Mouse (Mus musculus) hindbrain, embryonic 12.5 days (tissue): Measurements from ENCODE around the gene Ccrl2. TPM values are rescaled to one million over a fixed set of nuclear protein-coding genes. Genes with fewer than 3 reads are reported as not detected.

Experiments used
- ATAC-seq: fragments of 200-750 bp; cut with Nextera tagmentation; 2 replicates; pipeline ENCODE4 v1.8.0; 2017; ENCODE audit warnings: moderate TSS enrichment; ENCODE audit not compliant: low FRiP score
- H3K27ac ChIP-seq: fragments of 300-500 bp; sonication (generic); 2 replicates; pipeline ENCODE4 v1.5.1; 2016; ENCODE audit warnings: mild to moderate bottlenecking
- H3K27me3 ChIP-seq: fragments of 300-500 bp; sonication (generic); 2 replicates; pipeline ENCODE4 v1.6.1; 2016; ENCODE audit warnings: mild to moderate bottlenecking
- H3K36me3 ChIP-seq: fragments of 300-500 bp; sonication (generic); 2 replicates; pipeline ENCODE4 v1.6.1; 2016; ENCODE audit warnings: mild to moderate bottlenecking
- H3K4me1 ChIP-seq: fragments of 300-500 bp; sonication (generic); 2 replicates; pipeline ENCODE4 v1.6.1; 2016
- H3K4me2 ChIP-seq: fragments of 300-500 bp; sonication (generic); replicated peaks from 2 replicates; pipeline ENCODE4 v1.6.1; 2016; ENCODE audit warnings: mild to moderate bottlenecking
- H3K4me3 ChIP-seq: fragments of 300-500 bp; sonication (generic); 2 replicates; pipeline ENCODE4 v1.5.1; 2016; ENCODE audit warnings: mild to moderate bottlenecking
- H3K9ac ChIP-seq: fragments of 300-500 bp; sonication (generic); 2 replicates; pipeline ENCODE4 v1.6.1; 2016; ENCODE audit warnings: mild to moderate bottlenecking, moderate library complexity
- H3K9me3 ChIP-seq: fragments of 300-500 bp; sonication (generic); replicated peaks from 2 replicates; pipeline ENCODE4 v1.6.1; 2016; ENCODE audit warnings: mild to moderate bottlenecking
- WGBS: fragments of 180-500 bp; shearing (Covaris S2); methylation state at CpG from one replicate; pipeline ENCODE4 v1.1.7; 2016; 5-methylcytosine and 5-hydroxymethylcytosine counted together
- polyA plus RNA-seq: library from polyadenylated mRNA; unstranded; fragments of >200 nt; fragmentation: Nextera tagmentation; extraction: Ambion mirVana; gene quantifications from 2 replicates; pipeline ENCODE4 v1.2.1, GENCODE M21; 2016

The Ccrl2 gene
- polyA plus RNA-seq, 1 experiment from 2014 or later, result 0.97 TPM

- 0 out of 2 replicates have a peak, but pooled peaks cover 3% of the 10 kb centered on the region for H3K27me3 ChIP-seq
- no peaks in the 10 kb centered on the region for H3K9me3 ChIP-seq
- H3K4me1 ChIP-seq, result peaks cover 7% of the 10 kb centered on the region; the same call in 1 of the 2 replicates
- WGBS, result 28% methylated on average over 3 of the region's 3 CpGs
- no peak overlapping the region for H3K4me3 ChIP-seq
- ATAC-seq, result no peak
- no peaks in the 10 kb centered on the region for H3K36me3 ChIP-seq
- no peak overlapping the region for H3K9ac ChIP-seq
- no peak overlapping the region for H3K4me2 ChIP-seq
- H3K27ac ChIP-seq, result no peak overlapping the region
Measured at GRCm38 (mm10) chr9:111086995-111087606, 29.8 kb upstream of the Ccrl2 start.

- no peak overlapping the region for H3K27ac ChIP-seq
- 71% methylated on average over 6 of the region's 6 CpGs for WGBS
Measured at GRCm38 (mm10) chr9:111086137-111086536, 28.8 kb upstream of the Ccrl2 start.

GRCm38 (mm10) chr9:111085329-111085728, 28.0 kb upstream of the Ccrl2 start:
- no peak overlapping the region for H3K27ac ChIP-seq
- no peak overlapping the region for H3K9ac ChIP-seq
- ATAC-seq, result no peak
- H3K4me2 ChIP-seq, result no peak overlapping the region
- 0 out of 2 replicates have a peak, but pooled peaks cover 3% of the 10 kb centered on the region for H3K27me3 ChIP-seq
- WGBS, result 61% methylated on average over 4 of the region's 4 CpGs
- H3K9me3 ChIP-seq, result no peaks in the 10 kb centered on the region
- H3K36me3 ChIP-seq, result no peaks in the 10 kb centered on the region
- no peak overlapping the region for H3K4me3 ChIP-seq
- peaks cover 7% of the 10 kb centered on the region; the same call in 1 of the 2 replicates for H3K4me1 ChIP-seq

More at GRCm38 (mm10) chr9:111086137-111086536, 28.8 kb upstream of the Ccrl2 start:
- ATAC-seq, result no peak
- Histone ChIP-seq H3K9me3 (no peaks in the 10 kb centered on the region), H3K9ac (no peak overlapping the region), H3K4me2 (no peak overlapping the region), H3K36me3 (no peaks in the 10 kb centered on the region), H3K4me1 (peaks cover 7% of the 10 kb centered on the region; the same call in 1 of the 2 replicates), H3K4me3 (no peak overlapping the region), H3K27me3 (0 out of 2 replicates have a peak, but pooled peaks cover 3% of the 10 kb centered on the region)

DNA sequence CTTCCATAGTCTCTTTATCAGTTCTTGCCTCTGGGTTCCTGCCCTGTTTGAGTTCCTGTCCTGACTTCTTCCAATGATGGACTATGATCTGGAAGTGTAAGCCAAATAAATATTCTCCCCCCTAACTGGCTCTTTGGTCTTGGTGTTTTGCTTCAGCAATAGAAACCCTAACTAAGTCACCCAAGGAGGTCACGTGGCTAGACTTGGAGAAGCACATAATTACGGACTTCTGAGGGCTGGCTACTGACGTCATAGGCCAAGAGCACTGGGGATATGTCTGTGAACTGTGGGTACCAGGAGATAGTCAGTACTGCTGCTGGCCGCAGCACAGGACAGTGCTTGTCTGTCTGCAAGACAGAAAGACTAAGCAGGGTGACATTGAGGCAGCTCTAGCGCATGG, 24.4 kb upstream of the Ccrl2 start:
- WGBS, result 88% methylated on average over 5 of the region's 5 CpGs
- Histone ChIP-seq H3K27ac (no peak overlapping the region), H3K4me3 (no peak overlapping the region), H3K27me3 (0 out of 2 replicates have a peak, but pooled peaks cover 3% of the 10 kb centered on the region), H3K9ac (no peak overlapping the region), H3K4me2 (no peak overlapping the region), H3K36me3 (no peaks in the 10 kb centered on the region), H3K4me1 (no peaks in the 10 kb centered on the region), H3K9me3 (no peaks in the 10 kb centered on the region)
- ATAC-seq, result no peak

DNA sequence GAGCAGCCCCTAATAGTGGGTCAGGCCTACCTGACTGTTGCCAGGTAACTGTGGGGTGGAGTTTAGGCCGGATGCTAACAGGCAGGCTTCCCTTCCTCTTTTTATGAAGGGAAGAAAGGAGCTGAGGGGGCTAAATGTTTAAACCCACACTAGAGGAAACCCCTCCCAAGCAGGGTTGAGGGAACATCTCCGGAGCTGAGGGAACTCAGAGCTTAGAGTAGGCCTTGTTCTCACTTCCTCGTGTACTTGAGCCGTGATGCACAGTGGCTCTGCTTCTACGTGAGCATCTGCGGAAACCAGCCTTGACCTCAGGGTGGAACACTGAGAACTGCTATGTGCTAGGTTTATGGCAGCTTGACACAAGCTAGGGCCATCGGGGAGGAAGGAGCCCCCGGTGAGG, 23.5 kb upstream of the Ccrl2 start:
- H3K4me1 ChIP-seq, result no peaks in the 10 kb centered on the region
- H3K4me3 ChIP-seq, result no peak overlapping the region
- no peak overlapping the region for H3K4me2 ChIP-seq
- no peak overlapping the region for H3K9ac ChIP-seq
- 0 out of 2 replicates have a peak, but pooled peaks cover 3% of the 10 kb centered on the region for H3K27me3 ChIP-seq
- WGBS, result 89% methylated on average over 8 of the region's 8 CpGs
- H3K9me3 ChIP-seq, result no peaks in the 10 kb centered on the region
- H3K27ac ChIP-seq, result no peak overlapping the region
- ATAC-seq, result no peak
- H3K36me3 ChIP-seq, result no peaks in the 10 kb centered on the region

GRCm38 (mm10) chr9:111077745-111078144, 20.4 kb upstream of the Ccrl2 start:
- H3K27me3 ChIP-seq, result no peaks in the 10 kb centered on the region
- H3K9ac ChIP-seq, result no peak overlapping the region
- WGBS, result 67% methylated on average over 5 of the region's 5 CpGs
- no peak overlapping the region for H3K4me3 ChIP-seq
- no peak for ATAC-seq
- H3K9me3 ChIP-seq, result peaks cover 8% of the 10 kb centered on the region
- H3K27ac ChIP-seq, result no peak overlapping the region
- H3K4me2 ChIP-seq, result no peak overlapping the region
- H3K36me3 ChIP-seq, result no peaks in the 10 kb centered on the region
- no peaks in the 10 kb centered on the region for H3K4me1 ChIP-seq

GRCm38 (mm10) chr9:111072971-111073370, 15.7 kb upstream of the Ccrl2 start:
- H3K4me2 ChIP-seq, result no peak overlapping the region
- ATAC-seq, result no peak
- H3K9ac ChIP-seq, result no peak overlapping the region
- no peaks in the 10 kb centered on the region for H3K36me3 ChIP-seq
- peaks cover 8% of the 10 kb centered on the region for H3K9me3 ChIP-seq
- WGBS, result 74% methylated on average over 4 of the region's 4 CpGs
- peaks cover 3% of the 10 kb centered on the region; the same call in 1 of the 2 replicates for H3K4me1 ChIP-seq
- H3K27ac ChIP-seq, result no peak overlapping the region
- H3K4me3 ChIP-seq, result no peak overlapping the region
- no peaks in the 10 kb centered on the region for H3K27me3 ChIP-seq

- no peak for ATAC-seq
- Histone ChIP-seq H3K9me3 (peaks cover 8% of the 10 kb centered on the region), H3K4me1 (peaks cover 3% of the 10 kb centered on the region; the same call in 1 of the 2 replicates), H3K27ac (no peak overlapping the region), H3K4me2 (no peak overlapping the region), H3K4me3 (no peak overlapping the region), H3K36me3 (no peaks in the 10 kb centered on the region), H3K9ac (no peak overlapping the region), H3K27me3 (no peaks in the 10 kb centered on the region)
- WGBS, result 68% methylated on average over 7 of the region's 7 CpGs
Measured at GRCm38 (mm10) chr9:111072175-111072574, 14.9 kb upstream of the Ccrl2 start.

- Histone ChIP-seq H3K4me2 (no peak overlapping the region), H3K9me3 (peaks cover 8% of the 10 kb centered on the region), H3K9ac (no peak overlapping the region), H3K4me1 (peaks cover 3% of the 10 kb centered on the region; the same call in 1 of the 2 replicates), H3K27me3 (no peaks in the 10 kb centered on the region), H3K4me3 (no peak overlapping the region), H3K27ac (no peak overlapping the region), H3K36me3 (no peaks in the 10 kb centered on the region)
- ATAC-seq, result no peak
- 35% methylated on average over 4 of the region's 4 CpGs for WGBS
Measured at GRCm38 (mm10) chr9:111070546-111070961, 13.2 kb upstream of the Ccrl2 start.

DNA sequence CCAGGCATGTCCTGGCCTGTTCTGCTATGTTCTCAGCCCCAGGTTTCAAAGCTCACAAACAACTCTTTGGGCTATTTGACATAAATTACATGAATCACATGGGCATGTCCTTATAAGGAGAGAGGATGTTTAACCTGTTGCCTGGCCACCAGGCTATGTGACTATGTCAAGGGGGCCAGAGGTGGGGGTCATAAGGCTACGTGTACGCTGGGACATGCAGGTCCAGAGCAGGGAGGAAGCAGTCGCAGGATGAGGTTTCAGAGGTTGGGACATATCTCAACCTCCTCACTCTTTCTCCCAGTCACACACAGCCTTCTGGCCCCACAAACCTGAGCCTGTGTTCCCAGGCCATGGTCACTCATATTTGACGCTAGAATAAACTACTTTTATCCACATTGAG, 9.7 kb upstream of the Ccrl2 start:
- no peaks in the 10 kb centered on the region for H3K36me3 ChIP-seq
- no peak overlapping the region for H3K9ac ChIP-seq
- H3K9me3 ChIP-seq, result no peaks in the 10 kb centered on the region
- 92% methylated on average over 4 of the region's 4 CpGs for WGBS
- H3K27me3 ChIP-seq, result no peaks in the 10 kb centered on the region
- H3K4me2 ChIP-seq, result no peak overlapping the region
- peaks cover 3% of the 10 kb centered on the region; the same call in 1 of the 2 replicates for H3K4me1 ChIP-seq
- ATAC-seq, result no peak
- no peak overlapping the region for H3K4me3 ChIP-seq
- H3K27ac ChIP-seq, result no peak overlapping the region

DNA sequence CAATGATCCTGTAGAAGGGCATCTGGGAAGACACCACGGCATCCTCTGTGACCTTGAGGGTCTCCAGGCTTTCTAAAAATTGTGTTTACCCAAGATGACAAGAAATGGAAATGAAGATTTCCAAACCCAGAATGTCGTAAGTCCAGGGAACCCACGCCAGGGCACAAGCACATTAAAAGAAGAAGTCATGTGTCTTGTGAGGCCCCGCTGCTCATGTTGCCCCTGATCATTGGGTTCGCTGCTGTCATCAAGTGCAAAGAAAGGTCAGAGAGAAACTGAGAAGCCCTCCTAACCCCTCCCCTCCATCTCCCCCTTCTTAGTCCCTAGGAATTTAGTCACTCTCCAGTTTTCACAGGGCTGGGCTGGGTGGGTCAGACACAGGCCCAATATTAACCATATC, 5.5 kb upstream of the Ccrl2 start:
- H3K27ac ChIP-seq, result no peak overlapping the region
- no peak overlapping the region for H3K4me3 ChIP-seq
- no peak for ATAC-seq
- no peak overlapping the region for H3K4me2 ChIP-seq
- H3K4me1 ChIP-seq, result no peaks in the 10 kb centered on the region
- H3K27me3 ChIP-seq, result no peaks in the 10 kb centered on the region
- H3K36me3 ChIP-seq, result no peaks in the 10 kb centered on the region
- H3K9me3 ChIP-seq, result no peaks in the 10 kb centered on the region
- no peak overlapping the region for H3K9ac ChIP-seq
- 70% methylated on average over 5 of the region's 5 CpGs for WGBS

DNA sequence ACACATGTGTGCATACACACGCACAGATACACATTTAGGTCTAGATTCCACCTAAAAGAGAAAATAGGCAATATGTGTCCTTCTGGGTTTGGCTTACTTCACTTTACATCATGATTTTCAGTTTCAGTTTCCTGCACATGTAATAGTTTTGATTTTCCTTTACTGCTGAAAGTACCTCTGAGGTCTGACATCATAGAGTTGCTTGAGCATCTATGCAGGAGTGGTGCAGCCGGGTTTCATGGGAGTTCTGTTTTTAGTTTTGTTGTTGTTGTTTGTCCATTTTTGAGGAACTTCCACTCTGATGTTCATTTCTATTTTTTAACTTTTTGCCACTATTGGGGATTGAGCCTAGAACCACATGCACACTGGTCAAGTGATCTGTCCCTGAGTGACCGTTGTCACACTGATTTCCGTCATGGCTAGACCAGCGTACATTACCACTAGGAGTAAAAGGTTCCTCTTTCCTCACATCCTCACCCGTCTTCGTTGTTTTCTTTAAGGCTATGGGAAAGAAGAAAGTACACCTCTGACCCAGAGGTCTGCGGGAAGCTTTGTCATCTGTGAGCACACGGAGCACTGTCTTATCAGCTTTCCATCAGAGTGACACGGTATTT, 1.7 kb upstream of the Ccrl2 start:
- H3K4me1 ChIP-seq, result no peaks in the 10 kb centered on the region
- no peaks in the 10 kb centered on the region for H3K9me3 ChIP-seq
- no peak for ATAC-seq
- H3K4me2 ChIP-seq, result no peak overlapping the region
- 69% methylated on average over 10 of the region's 10 CpGs for WGBS
- H3K9ac ChIP-seq, result no peak overlapping the region
- H3K27me3 ChIP-seq, result no peaks in the 10 kb centered on the region
- H3K36me3 ChIP-seq, result no peaks in the 10 kb centered on the region
- H3K4me3 ChIP-seq, result no peak overlapping the region
- H3K27ac ChIP-seq, result no peak overlapping the region
